Mouse (Mus musculus) brain, adult 2 months (tissue): Measurements from ENCODE around the gene Dlst.

Experiments used
- DNase-seq: peaks from one replicate; pipeline ENCODE4 v3.0.0; 2011; ENCODE audit warnings: low read depth, low spot score

The Dlst gene

GRCm38 (mm10) chr12:85181475-85182344, 71.1 kb downstream of the Dlst start:
- no peak for DNase-seq

DNA sequence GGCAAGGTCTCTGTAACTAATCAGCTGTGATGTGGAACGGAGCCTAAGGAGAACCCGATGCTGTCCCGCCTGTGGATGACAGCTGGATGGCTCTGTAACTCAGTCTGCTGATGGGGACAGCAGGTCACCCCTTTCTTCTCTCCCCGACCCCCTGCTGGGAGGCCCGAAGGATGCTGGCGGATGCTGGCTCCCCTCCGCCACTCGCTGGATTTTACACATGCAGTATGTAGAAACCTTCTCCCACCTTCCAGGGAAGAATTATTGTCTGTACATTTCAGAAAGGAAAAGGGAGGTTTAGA, 71.7 kb downstream of the Dlst start:
- DNase-seq: no peak

GRCm38 (mm10) chr12:85182898-85183297, 72.3 kb downstream of the Dlst start:
- DNase-seq: no peak

DNA sequence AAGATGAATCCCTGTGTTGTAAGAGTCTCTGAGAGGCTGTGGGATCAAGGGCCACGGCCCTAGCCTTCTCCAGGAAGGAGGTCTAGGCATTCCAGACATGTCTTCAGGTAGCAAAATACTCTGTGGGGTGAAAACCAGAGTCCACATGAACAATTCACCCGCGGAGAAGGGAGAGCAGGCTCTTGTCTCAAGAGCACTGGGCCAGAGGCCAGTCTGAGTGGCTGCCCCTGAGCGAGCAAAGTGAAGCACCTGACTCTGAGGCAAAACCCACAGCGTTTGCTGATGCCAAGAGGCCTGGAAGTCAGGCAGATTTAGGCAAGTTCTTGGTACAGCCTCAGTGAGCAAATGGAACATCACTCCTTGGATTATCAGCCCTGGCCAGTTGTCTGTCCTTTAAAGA, 73.5 kb downstream of the Dlst start:
- no peak for DNase-seq
